Comparison of ENCODE assay signal across 30 mouse cellular contexts in the genomic region with DNA sequence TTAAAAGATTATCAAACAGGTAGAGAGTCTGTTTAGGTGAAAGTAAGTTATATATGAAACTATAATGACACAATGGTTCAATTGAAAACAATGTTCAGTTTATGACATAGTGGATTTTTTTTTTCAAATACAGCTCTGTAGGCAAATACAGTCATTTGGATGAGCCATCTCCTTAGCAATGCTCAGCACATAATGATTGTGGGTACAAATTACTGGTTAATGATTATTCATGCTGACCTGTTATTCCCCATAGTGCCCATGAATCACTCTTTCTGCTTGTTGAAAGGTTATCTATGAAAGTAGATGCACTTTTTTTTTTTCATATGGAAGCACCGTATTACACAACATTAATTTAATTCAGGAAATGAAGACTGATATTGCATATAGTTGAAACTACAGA. TPM values are rescaled to one million over a fixed set of nuclear protein-coding genes. Genes with fewer than 3 reads are reported as not detected.
DNase-seq lines count a peak whose midpoint lies in the region; ATAC-seq and TF ChIP-seq lines count a peak whose summit lies in the region.
"Had no signal": no experiment of that assay in that cellular context is flagged by ENCODE, and none has a peak within 500 bp of the region (broad histone marks: within the 10 kb centered on the region; RNA-seq: fewer than 3 reads in every experiment).

No protein-coding gene starts in this region.

- no peaks in the 10 kb centered on the region for H3K79me2 ChIP-seq in C2C12 (ENCODE audit: control insufficient read depth, insufficient read depth)

- no peaks in the 10 kb centered on the region for H3K4me1 ChIP-seq in kidney, adult 2 months (ENCODE audit: control insufficient read depth, insufficient read depth, low read length)
- 0 out of 2 replicates have a peak, but pooled peaks cover 3% of the 10 kb centered on the region for H3K4me1 ChIP-seq in intestine, postnatal 0 days (replicated peaks; ENCODE audit: control insufficient read depth, insufficient read depth, low read length)
- H3K4me1 ChIP-seq: forebrain, embryonic 12.5 days; forebrain, embryonic 15.5 days had no signal

- H3ac ChIP-seq in C2C12 (ENCODE audit: control insufficient read depth, insufficient read length, low read depth), result no peak overlapping the region

- H3K9me3 ChIP-seq in intestine, postnatal 0 days (ENCODE audit: control insufficient read depth), result no peaks in the 10 kb centered on the region
- H3K9me3 ChIP-seq: embryonic facial prominence, embryonic 10.5 days; embryonic facial prominence, embryonic 13.5 days; forebrain, embryonic 12.5 days; forebrain, embryonic 15.5 days; G1E; heart, embryonic 10.5 days had no signal

- DNase-seq in kidney, adult 2 months, result peak; percentile 20
- no peak for DNase-seq in kidney, postnatal 25 days
- DNase-seq in brain, embryonic 14.5 days (ENCODE audit: low read depth), result peak; percentile 25
- DNase-seq in thymus, postnatal 25 days, result no peak
- DNase-seq in urinary bladder, postnatal 25 days (ENCODE audit: low spot score), result no peak
- DNase-seq: adrenal gland, postnatal 10 days; adrenal gland, postnatal 36 days; cerebellum, adult 11 months; cerebellum, adult 2 months; cerebellum, postnatal 10 days; cerebellum, postnatal 36 days; embryo, embryonic 11 days; gastrocnemius, postnatal 36 days; heart, adult 2 months; heart, postnatal 14 days; heart, postnatal 4 days had no signal

- TF ChIP-seq CTCF in kidney, adult 2 months (conservative IDR thresholded peaks at IDR 0.05; ENCODE audit: insufficient read depth, insufficient read length, low read depth, low read length), result no peak
- no peak for TF ChIP-seq CTCF in C2C12 (IDR thresholded peaks at IDR 0.05; ENCODE audit: control insufficient read depth, insufficient read depth, insufficient read length)
- TF ChIP-seq CTCF in brain, embryonic 14.5 days (IDR thresholded peaks at IDR 0.05; ENCODE audit: borderline replicate concordance, extremely low read depth, insufficient read depth, insufficient read length), result no peak
- no peak for TF ChIP-seq CTCF in intestine, postnatal 0 days (IDR thresholded peaks at IDR 0.05; ENCODE audit: low read depth)

- ATAC-seq in intestine, postnatal 0 days, result peak; percentile 78
- ATAC-seq: activated CD4-positive, CD25-positive, alpha-beta regulatory T cell, adult 4 months; forebrain, embryonic 15.5 days; hindbrain, postnatal 0 days had no signal

- H3K36me3 ChIP-seq in kidney, adult 2 months (ENCODE audit: control insufficient read depth, insufficient read depth, low read length), result no peaks in the 10 kb centered on the region
- no peaks in the 10 kb centered on the region for H3K36me3 ChIP-seq in C2C12 (ENCODE audit: control insufficient read depth, insufficient read depth)
- H3K36me3 ChIP-seq in intestine, postnatal 0 days (ENCODE audit: control insufficient read depth, insufficient read depth), result no peaks in the 10 kb centered on the region
- H3K36me3 ChIP-seq: embryonic facial prominence, embryonic 10.5 days; embryonic facial prominence, embryonic 13.5 days; forebrain, embryonic 12.5 days; forebrain, embryonic 15.5 days; G1E; heart, embryonic 10.5 days; heart, embryonic 13.5 days had no signal

- no peak for TF ChIP-seq POLR2A in kidney, adult 2 months (IDR thresholded peaks at IDR 0.05; ENCODE audit: low read depth, low read length)
- TF ChIP-seq POLR2A in brain, embryonic 14.5 days (IDR thresholded peaks at IDR 0.05; ENCODE audit: borderline replicate concordance, extremely low read depth, insufficient read depth, insufficient read length, poor library complexity, severe bottlenecking), result no peak

- no peaks in the 10 kb centered on the region for H3K27me3 ChIP-seq in kidney, adult 2 months (replicated peaks; ENCODE audit: control insufficient read depth, insufficient read depth, low read length)
- H3K27me3 ChIP-seq in C2C12 (ENCODE audit: control insufficient read depth, insufficient read depth, insufficient read length), result no peaks in the 10 kb centered on the region
- no peaks in the 10 kb centered on the region for H3K27me3 ChIP-seq in intestine, postnatal 0 days (replicated peaks; ENCODE audit: control insufficient read depth, insufficient read depth, low read length)
- H3K27me3 ChIP-seq: CH12.LX; embryonic facial prominence, embryonic 13.5 days; forebrain, embryonic 12.5 days; forebrain, embryonic 15.5 days; heart, embryonic 13.5 days had no signal

- no peaks in the 10 kb centered on the region for H3K79me3 ChIP-seq in C2C12 (ENCODE audit: low read depth)

- no peak overlapping the region for H3K4me3 ChIP-seq in kidney, adult 2 months (ENCODE audit: insufficient read depth, low read depth, low read length)
- no peak overlapping the region for H3K4me3 ChIP-seq in C2C12 (ENCODE audit: insufficient read depth, poor library complexity, severe bottlenecking)
- no peak overlapping the region for H3K4me3 ChIP-seq in intestine, postnatal 0 days (ENCODE audit: low read depth, low read length)
- H3K4me3 ChIP-seq: embryonic facial prominence, embryonic 10.5 days; embryonic facial prominence, embryonic 13.5 days; erythroblast, embryonic 14.5 days; forebrain, embryonic 12.5 days; forebrain, embryonic 15.5 days; heart, adult 2 months; heart, embryonic 10.5 days; heart, embryonic 13.5 days had no signal

- no peak overlapping the region for H3K4me2 ChIP-seq in intestine, postnatal 0 days (replicated peaks; ENCODE audit: low read depth)
- H3K4me2 ChIP-seq: embryonic facial prominence, embryonic 13.5 days; forebrain, embryonic 12.5 days; forebrain, embryonic 15.5 days; heart, embryonic 13.5 days; hindbrain, embryonic 14.5 days had no signal

- H3K9ac ChIP-seq in intestine, postnatal 0 days (ENCODE audit: low read depth, low read length), result no peak overlapping the region
- H3K9ac ChIP-seq: embryonic facial prominence, embryonic 13.5 days; forebrain, embryonic 12.5 days; forebrain, embryonic 15.5 days; heart, embryonic 13.5 days; hindbrain, embryonic 14.5 days had no signal

- 47% methylated on average over 1 of the region's 1 CpGs for WGBS in kidney, adult 2 months
- 32% methylated on average over 1 of the region's 1 CpGs for WGBS in intestine, postnatal 0 days

- no peak overlapping the region for H3K27ac ChIP-seq in kidney, adult 2 months (ENCODE audit: insufficient read depth, low read depth, low read length)
- no peak overlapping the region for H3K27ac ChIP-seq in intestine, postnatal 0 days (ENCODE audit: low read depth, low read length)
- H3K27ac ChIP-seq: embryonic facial prominence, embryonic 10.5 days; embryonic facial prominence, embryonic 13.5 days; forebrain, embryonic 12.5 days; forebrain, embryonic 15.5 days; heart, adult 2 months; heart, embryonic 10.5 days; heart, embryonic 13.5 days; hindbrain, embryonic 14.5 days; hindbrain, postnatal 0 days had no signal

TF ChIP-seq in C2C12, 6 proteins besides CTCF, POLR2A, EP300 and RAD21:
- TF ChIP-seq USF1 (IDR thresholded peaks at IDR 0.05; ENCODE audit: low read depth) (no peak), CEBPB (IDR thresholded peaks at IDR 0.05; ENCODE audit: low read depth) (peak; percentile 34), FOSL1 (IDR thresholded peaks at IDR 0.05; ENCODE audit: insufficient read depth, low read length, poor library complexity, severe bottlenecking) (no peak), MYOG (IDR thresholded peaks at IDR 0.05; ENCODE audit: control insufficient read depth, extremely low read depth, insufficient read length) (no peak), MAX (IDR thresholded peaks at IDR 0.05) (no peak), MYOD1 (IDR thresholded peaks at IDR 0.05; ENCODE audit: control insufficient read depth, insufficient read length, low read depth) (no peak)

RNA-seq across cellular contexts. Expression of gene Immp2l, which starts 58.0 kb away (rescaled TPM):
- polyA plus RNA-seq in kidney, adult 2 months (2012; rRNA removed), result 11.7 and 14.8 TPM in 2 replicates
- polyA plus RNA-seq in C2C12 (2012; fragmentation: generic; extraction: Trizol), result 6.2 TPM
- polyA plus RNA-seq in brain, embryonic 14.5 days (2012; rRNA removed), result 2.2 and 3.5 TPM in 2 replicates
- 30.5 and 35.1 TPM in 2 replicates for polyA plus RNA-seq in intestine, postnatal 0 days (2015; fragmentation: Nextera tagmentation; extraction: Ambion mirVana)

Comparison
In these comparisons a context has a peak if more than half of its experiments do, and no peak if none do; other contexts are left out.
1. DNase-seq: peak in kidney, adult 2 months (single experiment) and brain, embryonic 14.5 days (single experiment); none in kidney, postnatal 25 days (0 of 2), thymus, postnatal 25 days (single experiment) and urinary bladder, postnatal 25 days (single experiment).